Mouse (Mus musculus) lung, postnatal 0 days (tissue): ENCODE measurements around the gene Prph2.

Experiments used
- CTCF ChIP-seq: IDR thresholded peaks from 2 replicates; pipeline ENCODE4 v1.5.1; 2016; ENCODE audit warnings: antibody characterized with exemption, mild to moderate bottlenecking
- EP300 ChIP-seq: IDR thresholded peaks from 2 replicates; pipeline ENCODE4 v1.6.1; 2016; ENCODE audit warnings: antibody characterized with exemption, mild to moderate bottlenecking, control low read depth

DNA sequence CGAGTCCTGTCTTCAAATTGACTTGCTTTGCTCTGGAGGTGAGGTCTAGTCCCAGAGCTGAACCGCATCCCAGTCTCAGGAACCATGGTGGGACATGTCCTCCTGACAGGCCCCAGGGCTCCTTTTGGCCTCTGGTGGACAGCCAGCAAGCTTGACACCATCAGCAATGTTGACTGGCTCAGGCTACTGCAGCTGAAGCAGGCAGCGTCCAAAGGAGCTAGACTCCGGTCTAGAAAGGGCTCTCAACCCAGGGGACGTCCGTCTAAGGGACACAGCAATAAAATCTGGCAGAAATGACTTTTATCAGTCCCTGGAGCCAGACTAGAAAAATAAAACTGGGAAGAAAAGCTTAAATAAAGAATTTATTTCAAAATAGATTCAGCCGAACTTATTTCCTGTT, 19.6 kb downstream of the Prph2 start:
- TF ChIP-seq CTCF, result no peak
- TF ChIP-seq EP300, result no peak
